Mouse (Mus musculus) monocyte, adult 5-6 weeks (primary cell): Measurements from ENCODE around the gene Ccdc83. TPM values are rescaled to one million over a fixed set of nuclear protein-coding genes. Genes with fewer than 3 reads are reported as not detected.
A peak's percentile ranks its signal among the peaks of the same experiment; 100 is the strongest.

Source experiments
- ATAC-seq: fragments of 153-309, 156-312 bp; replicated peaks from 2 replicates; pipeline ENCODE4 v1.8.0; 2017; ENCODE audit warnings: mild to moderate bottlenecking; ENCODE audit not compliant: low TSS enrichment, insufficient number of reproducible peaks, severe bottlenecking, poor library complexity, low FRiP score
- total RNA-seq: library from RNA; stranded (forward); fragments of 200-1000, 200-491, 200-594 nt; gene quantifications from 3 replicates; pipeline ENCODE4 v1.2.3, GENCODE M21; 2017

The Ccdc83 gene
- total RNA-seq, result not detected in 3 replicates

GRCm38 (mm10) chr7:90265289-90265970 lies at the start of gene Ccdc83:
Gene Ccdc83 (minus strand): TSS chr7:90265777.
- ATAC-seq, result peak; percentile 90

- no peak for ATAC-seq
Measured at GRCm38 (mm10) chr7:90313421-90313820, 47.8 kb upstream of the Ccdc83 start.

- ATAC-seq, result no peak
Measured at GRCm38 (mm10) chr7:90312151-90312883, 46.7 kb upstream of the Ccdc83 start.

GRCm38 (mm10) chr7:90308003-90308402 lies 42.4 kb upstream of the Ccdc83 start:
- 0 out of 2 replicates have a peak, but pooled peaks have one; percentile 40 for ATAC-seq

- no peak for ATAC-seq
Measured at GRCm38 (mm10) chr7:90306968-90307367, 41.4 kb upstream of the Ccdc83 start.

- no peak for ATAC-seq
Measured at GRCm38 (mm10) chr7:90306079-90306478, 40.5 kb upstream of the Ccdc83 start.

GRCm38 (mm10) chr7:90302647-90303552 lies 37.3 kb upstream of the Ccdc83 start:
- ATAC-seq, result peak; percentile 41; the same call in 1 of the 2 replicates

- no peak for ATAC-seq
Measured at GRCm38 (mm10) chr7:90301942-90302646, 36.5 kb upstream of the Ccdc83 start, which contains the start of gene Sytl2. Gene Sytl2 (plus strand): TSS chr7:90302252.

- ATAC-seq, result no peak
Measured at GRCm38 (mm10) chr7:90291885-90292284, 26.3 kb upstream of the Ccdc83 start.

- no peak for ATAC-seq
Measured at GRCm38 (mm10) chr7:90284793-90285192, 19.2 kb upstream of the Ccdc83 start.

GRCm38 (mm10) chr7:90282786-90283185 lies 17.2 kb upstream of the Ccdc83 start:
- no peak for ATAC-seq

GRCm38 (mm10) chr7:90281759-90282546 lies 16.4 kb upstream of the Ccdc83 start:
- ATAC-seq, result no peak

- no peak for ATAC-seq
Measured at GRCm38 (mm10) chr7:90280878-90281277, 15.3 kb upstream of the Ccdc83 start.

GRCm38 (mm10) chr7:90280274-90280875 lies 14.8 kb upstream of the Ccdc83 start:
- ATAC-seq, result no peak

- ATAC-seq, result no peak
Measured at GRCm38 (mm10) chr7:90279136-90279535, 13.6 kb upstream of the Ccdc83 start.

- no peak for ATAC-seq
Measured at GRCm38 (mm10) chr7:90277769-90278168, 12.2 kb upstream of the Ccdc83 start.

GRCm38 (mm10) chr7:90277246-90277645 lies 11.7 kb upstream of the Ccdc83 start:
- ATAC-seq, result no peak
